Mouse (Mus musculus): ENCODE results near the gene Sim1.
A peak's percentile ranks its signal among the peaks of the same experiment; 100 is the strongest.

Sim1 gene

GRCm38 (mm10) chr10:50901601-50902475, 7.3 kb downstream of the Sim1 start:
- peak; percentile 64 for DNase-seq (ENCODE audit: low spot score)

- peak; percentile 76 for DNase-seq (ENCODE audit: low spot score)
Measured at GRCm38 (mm10) chr10:50902741-50903715, 8.5 kb downstream of the Sim1 start.

GRCm38 (mm10) chr10:50903846-50904763, 9.6 kb downstream of the Sim1 start:
- DNase-seq (ENCODE audit: low spot score): peak; percentile 65

DNA sequence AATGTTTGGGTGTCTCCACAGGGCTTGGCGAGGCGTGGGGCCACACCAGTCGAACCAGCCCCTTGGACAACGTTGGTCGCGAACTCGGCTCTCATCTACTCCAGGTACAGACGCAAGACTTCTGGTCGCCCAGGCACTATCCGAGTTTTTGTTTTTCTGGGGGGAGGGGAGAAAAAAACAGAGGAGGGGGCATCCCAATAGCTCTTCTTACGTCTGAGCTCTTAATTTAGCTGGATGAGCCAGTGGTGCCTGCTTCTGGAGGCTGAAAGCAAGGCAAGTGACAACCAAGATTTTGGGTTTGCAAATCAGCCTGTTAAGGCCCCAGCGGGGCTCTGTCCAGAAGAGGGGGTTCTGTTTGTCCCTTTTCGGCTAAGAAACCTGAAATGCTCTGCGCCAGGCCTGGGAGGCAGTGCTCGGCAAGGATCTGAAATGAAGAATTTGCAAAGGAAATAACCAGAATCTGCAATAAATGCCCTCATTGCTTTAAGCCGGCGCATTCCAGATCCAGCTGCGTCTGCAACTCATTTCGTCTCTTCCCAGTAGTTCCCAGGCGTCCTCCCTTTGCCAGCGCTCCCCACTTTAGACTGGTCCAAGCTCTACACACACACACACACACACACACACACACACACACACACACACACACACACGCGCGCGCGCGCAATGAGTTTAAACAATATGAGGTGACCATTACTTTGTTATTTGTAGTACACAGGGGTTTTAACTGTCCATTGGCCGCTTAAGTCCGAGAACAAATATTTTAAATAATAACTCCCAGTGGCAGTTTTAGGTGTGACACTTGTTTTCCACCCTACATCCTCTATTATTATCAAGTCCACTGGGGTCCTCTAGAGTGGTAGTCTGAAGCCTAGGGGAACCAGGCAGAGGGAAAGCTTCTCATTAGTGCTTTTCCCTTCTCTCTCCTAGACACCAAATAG, 10.5 kb downstream of the Sim1 start:
- DNase-seq (ENCODE audit: low spot score): peak; percentile 54

GRCm38 (mm10) chr10:50910400-50910799, 15.8 kb downstream of the Sim1 start:
- peak; percentile 58 for DNase-seq (ENCODE audit: low spot score)

- peak; percentile 78 for DNase-seq (ENCODE audit: low spot score)
Measured at GRCm38 (mm10) chr10:50910861-50911410, 16.4 kb downstream of the Sim1 start.

DNA sequence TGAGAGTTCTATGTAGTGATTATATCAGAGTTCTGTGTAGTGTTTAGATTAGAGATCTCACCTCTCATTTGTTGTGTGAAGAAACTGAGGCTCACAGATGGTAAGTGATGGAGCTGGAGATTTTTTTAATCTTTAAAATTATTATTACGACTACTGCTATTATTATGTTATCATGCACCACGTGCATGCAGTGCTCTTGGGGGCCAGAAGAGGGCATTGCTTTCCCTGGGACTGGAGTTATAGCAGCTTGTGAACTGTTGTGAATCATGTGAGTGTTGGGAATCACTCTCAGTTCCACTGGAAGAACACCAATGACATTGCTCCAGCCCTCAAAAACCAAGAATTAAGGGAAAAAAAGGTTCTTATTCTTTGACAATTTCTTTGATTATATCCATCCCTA, 21.1 kb downstream of the Sim1 start:
- no peak for DNase-seq (ENCODE audit: low spot score)

DNA sequence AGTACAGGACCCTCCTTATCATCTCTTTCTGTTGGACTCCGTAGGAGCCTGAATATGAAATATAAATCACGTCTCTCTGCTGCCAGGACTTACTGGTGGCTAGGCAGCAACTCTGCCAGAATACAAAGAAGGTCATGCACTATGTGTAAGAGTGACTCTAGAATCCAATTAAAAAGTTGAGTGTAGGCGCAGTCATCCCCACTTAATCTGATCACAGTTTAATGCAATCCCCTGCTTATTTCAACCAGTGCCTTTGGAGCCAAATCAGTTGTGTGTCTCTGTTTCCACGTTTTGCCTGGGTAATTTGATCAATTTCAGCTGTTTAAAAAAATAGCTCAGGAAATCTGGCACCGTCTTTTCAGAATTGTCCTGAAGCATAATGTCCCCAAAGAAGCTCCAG, 34.7 kb downstream of the Sim1 start:
- no peak for DNase-seq (ENCODE audit: low spot score)

GRCm38 (mm10) chr10:50935673-50936072, 41.1 kb downstream of the Sim1 start:
- DNase-seq (ENCODE audit: low spot score): no peak

GRCm38 (mm10) chr10:50973625-50974024, 79.1 kb downstream of the Sim1 start:
- no peak for DNase-seq (ENCODE audit: low spot score)

GRCm38 (mm10) chr10:50981849-50982248, 87.3 kb downstream of the Sim1 start:
- no peak for DNase-seq (ENCODE audit: low spot score)

GRCm38 (mm10) chr10:50983620-50984019, 89.1 kb downstream of the Sim1 start:
- DNase-seq (ENCODE audit: low spot score): no peak

DNA sequence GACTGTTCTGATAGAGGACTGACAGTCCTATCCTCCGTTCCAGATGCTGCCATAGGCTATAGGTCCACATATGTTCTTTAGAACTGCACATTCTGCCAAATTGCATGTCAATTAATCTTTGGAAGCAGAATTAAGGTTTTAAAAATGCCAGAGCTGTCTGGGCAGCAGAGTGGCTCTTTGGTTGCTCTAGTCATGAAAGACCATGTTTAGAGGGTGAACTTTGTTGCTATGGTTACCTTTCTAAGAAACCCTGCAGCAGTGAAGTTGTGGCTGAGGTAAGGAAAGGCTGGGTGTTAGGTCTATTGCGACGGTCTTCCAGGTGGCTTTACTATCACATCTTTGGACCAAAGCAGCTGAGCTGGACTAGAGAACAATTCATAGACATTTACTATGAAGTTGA, 113.2 kb downstream of the Sim1 start:
- DNase-seq (ENCODE audit: low spot score): peak; percentile 30

DNA sequence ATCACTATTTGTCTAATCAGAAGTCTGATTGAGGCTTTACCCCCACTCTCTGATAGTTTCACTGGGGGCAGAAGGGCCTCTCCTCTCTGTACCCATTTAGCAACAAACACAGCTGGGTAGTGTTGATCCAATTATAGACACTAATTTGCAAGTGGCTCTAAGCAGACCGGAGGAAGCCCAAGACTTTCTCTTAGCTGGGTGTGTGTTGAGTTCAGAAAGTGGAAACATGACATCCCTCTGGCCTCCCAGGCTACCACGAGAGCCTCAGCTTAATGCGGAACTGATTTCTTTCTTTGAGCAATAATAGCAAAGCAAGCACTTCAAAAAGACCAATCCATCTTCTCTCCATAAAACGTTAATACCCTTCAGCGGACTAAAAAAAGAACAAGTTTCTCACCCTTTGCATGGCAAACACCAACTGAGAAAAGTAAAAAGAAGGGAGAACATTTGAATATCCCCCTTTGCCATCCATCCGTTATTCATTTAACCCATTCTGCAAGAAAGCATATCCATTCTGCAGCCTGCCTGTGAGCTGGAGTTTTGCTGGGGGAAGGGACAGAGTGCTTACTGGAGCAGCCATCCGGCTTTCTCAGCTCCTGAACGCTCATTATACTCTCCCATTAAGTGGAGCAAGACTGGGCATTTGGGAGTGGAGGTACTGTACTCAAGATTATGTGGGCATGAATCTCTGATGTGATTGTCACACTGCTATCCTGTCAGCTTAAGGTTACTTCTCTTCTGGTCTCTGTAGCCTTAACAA, 117.0 kb downstream of the Sim1 start:
- peak; percentile 71 for DNase-seq (ENCODE audit: low spot score)

GRCm38 (mm10) chr10:51014901-51015300, 120.3 kb downstream of the Sim1 start:
- peak; percentile 32 for DNase-seq (ENCODE audit: low spot score)

DNA sequence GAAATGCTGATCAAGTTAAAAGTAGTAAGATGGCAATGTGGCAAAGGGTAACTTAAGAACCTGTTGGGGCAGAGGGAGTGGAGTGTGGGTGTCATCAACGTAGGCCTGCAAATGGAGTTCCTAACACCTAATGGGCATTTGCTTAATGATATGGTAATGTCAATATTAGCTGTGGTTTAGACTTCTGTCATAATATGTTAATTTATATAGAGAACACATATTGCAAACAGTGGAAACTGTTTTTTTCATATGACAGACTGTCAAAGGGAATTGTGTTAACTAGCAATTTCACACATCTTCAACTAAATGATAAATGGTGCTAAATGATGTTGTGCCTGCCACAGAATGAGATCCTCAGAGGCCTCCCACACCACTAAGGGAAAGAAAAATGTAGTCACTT, 120.8 kb downstream of the Sim1 start:
- no peak for DNase-seq (ENCODE audit: low spot score)

DNA sequence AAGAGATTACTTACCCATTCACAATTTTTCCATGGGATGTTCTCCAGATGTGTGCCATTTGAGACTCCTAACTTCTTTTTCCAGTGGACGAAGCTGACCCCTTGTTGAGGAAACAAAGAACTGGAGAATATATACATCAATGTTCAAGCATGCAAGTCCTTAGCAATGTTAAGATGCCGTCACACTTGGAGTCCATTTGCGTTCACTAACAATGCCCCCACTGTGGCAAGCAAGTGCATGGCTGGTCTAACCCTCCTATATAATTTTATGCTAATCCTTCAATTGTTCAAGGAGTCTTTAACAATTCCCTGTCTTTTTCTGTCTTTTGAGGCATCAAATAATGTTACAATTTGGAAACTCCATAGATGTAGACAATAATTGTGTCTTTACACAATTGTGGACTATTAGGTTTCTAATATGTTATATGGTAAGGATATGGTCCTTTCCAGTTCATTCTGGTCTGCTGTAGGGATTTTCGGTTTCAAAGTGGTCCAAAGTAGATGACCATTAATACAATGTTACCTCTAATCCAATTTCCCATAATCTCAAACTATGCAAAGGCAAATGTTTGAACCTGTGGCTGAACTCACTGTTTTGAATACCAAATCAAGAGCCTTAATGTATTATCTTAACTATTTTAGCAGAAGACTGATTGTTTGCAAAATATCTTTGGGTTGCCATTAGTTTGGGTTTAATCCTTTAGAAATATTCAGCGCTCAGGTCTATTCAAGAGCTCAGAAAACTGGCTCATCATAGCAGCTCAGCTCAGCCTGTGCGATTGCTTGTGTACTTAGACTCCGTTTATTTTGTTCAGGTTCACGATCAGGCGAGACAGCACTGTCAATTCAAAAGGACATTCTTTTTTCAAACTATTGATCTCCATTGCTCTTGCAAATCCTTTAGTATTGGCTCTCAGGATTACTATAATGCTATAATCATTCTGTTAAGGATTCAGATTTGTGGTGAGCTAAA, 129.0 kb downstream of the Sim1 start:
- peak; percentile 43 for DNase-seq (ENCODE audit: low spot score)

All from embryo, embryonic 10.5 days (tissue).